Mouse (Mus musculus): Measurements from ENCODE around the gene Gpc3. TPM values are rescaled to one million over a fixed set of nuclear protein-coding genes. Genes with fewer than 3 reads are reported as not detected.
"Not testable (repeated sequence)": the region's sequence is repeated elsewhere in the genome, so short reads cannot be mapped to it uniquely, and the experiment has no call there.

Gpc3 gene
- total RNA-seq, 2 experiments from 2014 or later: 11.3 to 13.9 TPM

- DNase-seq (ENCODE audit: low spot score in 2 of 2): no peak
Observed at GRCm38 (mm10) chrX:52419850-52420249, 193.9 kb downstream of the Gpc3 start.

DNA sequence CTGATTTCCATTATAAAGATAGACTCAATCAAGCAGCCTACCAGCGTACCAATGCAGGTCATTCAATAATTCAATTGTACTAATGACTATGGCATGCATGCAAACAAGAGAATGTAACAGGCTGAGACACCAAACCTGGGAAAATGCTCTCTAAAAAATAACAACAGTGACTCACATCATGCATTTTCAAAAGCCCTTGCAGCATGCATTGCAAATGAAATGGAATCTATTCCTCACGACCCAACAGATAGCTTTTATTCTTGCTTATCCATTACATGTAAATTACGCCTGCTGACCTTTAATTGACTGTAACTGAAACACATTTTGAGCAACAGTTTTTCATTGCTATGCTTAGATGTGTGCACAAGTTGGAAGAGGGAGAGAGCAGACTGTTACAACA lies 200.8 kb downstream of the Gpc3 start:
- no peak for DNase-seq (ENCODE audit: low spot score in 2 of 2)

DNA sequence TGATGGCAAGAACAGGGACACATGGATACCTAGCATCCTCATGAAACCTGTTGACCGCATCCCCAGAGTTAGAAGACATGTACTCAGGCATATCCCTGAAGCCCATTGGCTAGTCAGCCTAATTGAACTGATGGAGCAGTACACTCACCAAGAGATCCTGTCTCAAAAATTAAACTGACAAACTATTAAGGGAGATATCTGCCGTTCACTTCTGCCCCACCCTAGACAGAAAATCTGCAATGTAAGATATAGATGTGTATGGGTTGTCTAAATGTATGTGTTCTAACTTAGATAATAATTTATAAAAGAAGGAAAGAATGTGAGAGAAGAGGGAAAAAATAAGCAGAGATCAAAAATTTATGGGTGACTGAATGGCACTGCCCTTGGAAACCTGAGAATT lies 212.6 kb downstream of the Gpc3 start:
- no peak for DNase-seq (ENCODE audit: low spot score in 2 of 2)

DNA sequence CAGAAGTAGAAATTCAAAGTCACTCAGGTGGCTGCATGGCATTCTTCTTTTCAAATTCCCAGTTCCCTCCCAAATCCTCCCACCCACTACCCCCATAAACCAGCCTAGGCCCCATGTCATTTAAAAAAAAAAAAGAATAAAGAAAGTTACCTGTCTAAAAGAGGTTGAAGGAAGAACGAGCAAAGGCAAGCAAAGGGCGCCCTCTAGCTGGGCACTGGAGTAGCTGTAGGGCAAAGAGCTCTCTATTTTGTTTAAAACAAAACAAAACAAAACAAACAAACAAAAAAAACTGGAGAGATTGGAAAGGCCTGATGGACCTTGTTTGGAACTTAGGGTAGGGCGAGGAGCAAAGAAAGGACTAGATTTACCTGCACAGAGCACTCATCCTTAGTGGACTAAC lies 238.6 kb downstream of the Gpc3 start:
- DNase-seq (ENCODE audit: low spot score in 2 of 2): no peak

DNA sequence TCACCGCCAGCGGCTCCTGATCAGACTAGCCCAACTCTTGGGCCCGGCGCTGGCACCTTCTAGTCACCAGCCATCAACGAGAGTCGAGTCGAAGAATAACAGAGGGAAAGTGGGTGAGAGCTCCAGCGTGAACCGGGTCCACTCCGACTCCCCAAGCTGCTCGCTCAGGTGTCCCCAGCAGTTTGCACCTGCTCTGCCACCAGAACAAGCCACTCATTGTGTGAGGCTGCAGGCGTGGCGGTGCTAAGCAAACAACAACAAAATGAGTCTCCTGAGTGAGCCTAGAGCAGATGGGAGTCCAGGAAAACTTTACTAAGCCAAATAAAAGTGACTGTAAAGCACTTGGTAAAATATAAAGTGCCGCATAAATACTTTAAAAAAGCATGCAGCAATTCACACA lies 239.5 kb downstream of the Gpc3 start:
- DNase-seq (ENCODE audit: low spot score in 2 of 2): no peak

DNA sequence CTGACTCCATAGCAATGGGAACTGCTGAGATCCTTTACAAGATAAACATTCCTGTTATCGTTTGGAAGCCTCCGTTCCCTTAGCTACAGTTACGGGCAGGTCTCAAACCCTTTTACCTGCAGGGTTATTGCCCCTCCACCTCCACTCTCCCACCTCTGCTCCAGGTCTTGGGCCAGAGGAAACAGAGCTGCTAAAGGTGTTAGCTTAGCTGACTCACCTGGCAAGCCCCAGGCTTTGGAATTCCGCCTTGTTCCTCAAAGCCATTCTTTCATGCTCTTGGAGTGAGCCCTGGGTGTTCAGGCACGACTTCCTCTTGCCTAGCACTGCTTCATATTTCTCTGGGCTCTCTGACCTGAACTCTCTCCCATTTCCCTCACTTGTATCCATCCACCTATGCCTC lies 241.3 kb downstream of the Gpc3 start:
- no peak for DNase-seq (ENCODE audit: low spot score in 2 of 2)

- peak in 1 of 2 experiments; percentile 31 for DNase-seq (ENCODE audit: low spot score in 2 of 2)
Observed at GRCm38 (mm10) chrX:52369938-52370758, 243.6 kb downstream of the Gpc3 start.

DNA sequence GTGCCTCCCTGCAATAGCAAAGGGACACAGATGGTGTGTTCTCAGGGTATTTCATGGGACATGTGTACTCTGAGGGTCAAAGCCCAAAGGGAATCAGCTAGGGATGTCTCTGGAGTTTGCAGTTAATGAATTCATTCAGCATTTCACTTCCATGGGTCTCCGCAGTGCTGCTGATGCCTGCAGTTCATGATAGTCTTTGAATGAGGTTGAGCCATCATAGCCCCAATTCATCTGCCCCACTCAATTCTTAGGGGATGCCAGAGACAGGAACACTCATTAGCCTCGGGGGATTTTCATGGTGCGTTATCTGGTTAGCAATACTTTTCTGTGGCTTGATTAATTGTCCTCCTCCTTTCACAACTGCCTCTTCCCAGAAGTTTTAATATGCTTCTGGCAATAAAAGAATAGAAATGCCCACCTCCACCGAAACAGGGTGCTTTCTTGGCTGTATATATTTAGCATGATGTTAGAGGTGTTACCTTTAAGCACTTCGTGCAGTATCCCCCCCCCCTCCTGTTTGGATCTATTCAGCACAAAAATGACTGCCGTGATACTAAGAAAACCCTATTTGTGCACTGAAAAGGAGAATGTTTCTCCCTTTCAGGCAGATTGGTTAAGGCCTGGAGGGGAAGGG lies 244.3 kb downstream of the Gpc3 start:
- no peak for DNase-seq (ENCODE audit: low spot score in 2 of 2)

DNA sequence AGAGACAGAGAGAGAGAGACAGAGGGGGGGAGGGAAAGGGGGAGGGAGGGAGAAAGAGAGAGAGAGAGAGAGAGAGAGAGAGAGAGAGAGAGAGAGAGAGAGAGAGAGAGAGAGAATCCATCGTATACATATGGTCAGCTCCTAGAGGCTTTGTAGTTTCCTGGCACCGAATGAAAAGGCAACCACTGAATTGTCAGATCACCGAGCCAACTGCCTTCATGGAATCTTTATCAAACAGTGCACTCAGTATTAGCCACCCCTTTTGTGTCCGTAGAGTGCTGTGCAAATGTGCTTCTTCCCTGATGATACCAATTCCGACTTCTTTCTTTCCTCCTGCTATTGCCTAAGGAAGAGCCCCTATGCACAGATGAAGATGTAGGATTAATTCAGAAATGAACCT lies 246.9 kb downstream of the Gpc3 start:
- DNase-seq (ENCODE audit: low spot score in 2 of 2): no peak

DNA sequence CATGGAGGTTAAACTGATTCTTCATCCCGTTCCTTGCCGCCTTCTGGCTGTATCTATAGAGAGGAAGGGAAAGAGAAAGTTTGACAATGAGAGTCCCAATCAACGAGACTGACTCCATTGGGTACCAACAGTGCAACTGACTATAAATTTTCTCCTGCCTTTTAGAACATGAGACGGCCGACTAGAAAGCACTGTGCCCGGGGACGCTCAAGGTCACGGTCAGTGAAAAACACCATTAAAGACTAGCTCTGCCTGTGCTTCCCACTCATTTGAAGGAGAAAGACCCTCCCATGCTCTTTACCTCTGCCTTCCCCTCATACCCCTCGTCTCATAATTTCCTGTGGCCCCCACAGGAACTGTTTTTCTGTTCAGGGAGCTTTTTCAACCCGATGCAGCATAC lies 248.0 kb downstream of the Gpc3 start:
- DNase-seq (ENCODE audit: low spot score in 2 of 2): no peak

- DNase-seq (ENCODE audit: low spot score in 2 of 2): no peak
Observed at GRCm38 (mm10) chrX:52362241-52363011, 251.3 kb downstream of the Gpc3 start.

DNA sequence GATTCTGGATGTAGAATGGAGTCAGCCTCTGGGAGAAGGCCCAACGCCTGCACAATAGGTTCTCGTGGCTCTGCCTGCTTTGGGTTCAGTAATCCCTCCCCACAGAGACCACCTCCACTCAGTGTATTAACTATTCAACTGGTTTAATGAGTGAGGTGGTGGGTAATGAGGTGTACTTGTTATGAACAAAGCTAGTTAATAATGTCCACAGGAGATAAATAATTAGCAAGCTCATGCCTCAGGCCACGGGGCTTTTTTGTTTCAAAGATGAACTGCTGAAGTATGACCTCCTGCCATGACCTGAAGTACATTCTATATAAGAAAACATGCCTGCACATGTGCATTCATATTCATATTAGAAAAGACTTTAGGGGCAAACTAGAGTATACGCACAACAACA lies 260.8 kb downstream of the Gpc3 start:
- no peak for DNase-seq (ENCODE audit: low spot score in 2 of 2)

- DNase-seq (ENCODE audit: low spot score in 2 of 2): not testable (repeated sequence)
Observed at GRCm38 (mm10) chrX:52350631-52351030, 263.1 kb downstream of the Gpc3 start.

DNA sequence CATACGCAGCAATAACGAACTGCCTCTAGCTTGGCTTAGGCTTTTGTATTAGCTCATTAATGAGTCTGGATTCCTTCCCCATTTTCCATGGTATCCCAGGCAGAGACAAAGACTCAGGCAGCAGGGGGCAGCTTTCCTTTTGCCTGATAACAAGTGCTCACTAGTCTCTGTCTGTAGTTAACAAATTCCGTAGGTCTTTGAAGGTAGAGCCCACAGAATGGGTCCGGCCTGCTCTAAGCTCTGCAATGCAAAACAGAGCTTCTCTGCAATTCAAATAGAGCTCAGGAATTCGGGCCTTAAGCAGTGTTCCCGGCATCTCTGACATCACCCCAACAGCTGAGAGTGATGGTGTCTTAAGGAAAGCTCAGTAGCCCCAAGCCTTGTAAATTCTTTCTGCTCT lies 265.0 kb downstream of the Gpc3 start:
- DNase-seq (ENCODE audit: low spot score in 2 of 2): no peak

- no peak for DNase-seq (ENCODE audit: low spot score in 2 of 2)
Observed at GRCm38 (mm10) chrX:52344018-52344417, 269.7 kb downstream of the Gpc3 start.

GRCm38 (mm10) chrX:52340251-52340650 lies 273.5 kb downstream of the Gpc3 start:
- DNase-seq (ENCODE audit: low spot score in 2 of 2): no peak

DNA sequence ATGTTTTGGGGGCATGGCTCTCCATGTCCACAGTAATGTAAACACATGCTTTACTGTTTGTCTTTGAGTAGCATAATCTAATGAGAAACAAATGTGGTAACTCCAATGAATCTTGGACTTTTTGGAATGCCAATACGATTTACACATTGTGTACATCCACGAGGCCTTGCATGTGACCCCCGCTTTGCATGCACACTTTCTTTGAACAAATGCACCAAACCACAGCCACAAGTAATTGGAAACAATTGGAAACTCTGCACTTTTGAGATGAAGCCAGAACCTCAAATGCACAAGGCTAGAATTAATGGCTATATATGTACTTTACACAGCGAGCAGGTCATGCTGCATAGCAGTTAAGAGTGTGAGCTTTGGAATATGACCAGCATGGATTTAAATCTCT lies 292.0 kb downstream of the Gpc3 start:
- DNase-seq (ENCODE audit: low spot score in 2 of 2): no peak

DNA sequence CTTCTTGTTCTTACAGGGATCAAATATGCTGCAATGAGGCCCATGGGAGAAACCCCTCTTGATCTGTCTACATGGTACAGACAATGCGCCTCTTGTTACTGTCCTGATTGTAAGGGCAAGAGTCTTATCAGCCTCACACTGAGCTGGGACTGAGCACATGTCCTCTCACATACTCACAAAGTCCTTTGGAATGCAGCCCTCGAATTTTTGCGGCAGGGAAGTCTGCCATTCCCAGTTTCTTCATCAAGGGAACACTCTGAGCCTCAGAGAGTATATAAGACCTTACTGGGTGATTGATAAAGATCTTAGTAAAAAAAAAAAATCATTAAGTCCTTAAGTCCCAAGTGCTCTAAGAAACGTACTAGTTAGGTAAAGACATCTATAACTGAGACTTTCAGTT lies 293.1 kb downstream of the Gpc3 start:
- no peak for DNase-seq (ENCODE audit: low spot score in 2 of 2)

DNA sequence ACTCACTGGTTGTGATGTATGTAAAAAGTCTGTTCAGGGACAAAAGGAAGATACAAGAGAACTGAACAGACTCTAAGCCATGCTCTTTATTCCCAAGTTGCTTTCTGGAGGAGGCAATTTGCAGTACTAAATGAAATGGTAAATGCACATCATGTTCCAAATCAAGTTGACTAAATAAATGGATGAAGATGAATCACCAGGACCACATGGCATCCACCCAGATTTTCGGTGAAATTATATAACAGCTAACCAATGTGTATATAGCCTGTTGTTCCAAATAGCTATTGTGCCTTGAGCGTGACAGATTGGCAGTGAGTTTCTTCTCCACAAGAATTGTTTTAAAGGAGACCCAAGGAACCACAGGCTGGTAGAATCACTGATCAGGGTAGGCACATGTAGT lies 302.8 kb downstream of the Gpc3 start:
- no peak for DNase-seq (ENCODE audit: low spot score in 2 of 2)

DNA sequence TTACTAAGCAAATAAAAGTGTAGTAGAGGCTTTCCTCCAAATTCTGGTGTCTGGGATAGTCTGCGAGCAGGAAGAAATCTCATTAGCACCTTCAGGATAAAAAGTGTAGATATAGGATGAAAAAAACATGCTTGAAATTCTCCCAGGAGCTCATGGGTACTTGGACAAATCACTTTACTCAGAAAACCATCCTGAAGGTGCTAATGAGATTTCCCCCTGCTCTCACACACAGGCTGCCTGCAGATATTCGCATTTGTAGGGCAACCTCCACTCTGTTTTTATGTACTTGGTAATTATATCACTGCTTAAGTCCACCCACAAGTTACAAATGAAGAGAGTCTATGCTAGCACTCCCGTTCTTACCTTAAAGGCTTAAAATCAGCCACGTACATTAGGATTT lies 308.5 kb downstream of the Gpc3 start:
- DNase-seq (ENCODE audit: low spot score in 2 of 2): no peak

DNA sequence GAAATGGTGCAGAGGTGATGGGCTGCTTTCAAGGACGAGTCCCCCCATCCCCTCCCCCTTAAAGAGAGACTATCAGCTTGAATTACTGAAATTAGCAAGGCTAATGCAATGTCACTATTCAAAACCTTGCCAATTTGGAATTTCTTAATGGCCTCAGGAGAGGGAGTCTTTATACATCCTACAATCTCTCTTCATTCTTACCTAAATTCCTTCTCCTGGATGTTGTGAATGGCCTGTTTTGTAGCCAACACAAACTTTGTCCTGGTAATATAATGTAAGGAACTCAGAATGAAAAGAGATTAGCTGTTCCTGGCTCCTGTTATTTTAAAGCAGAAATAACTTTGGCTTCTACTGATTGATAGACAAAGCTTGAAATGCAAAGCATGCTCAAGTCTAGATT lies 325.0 kb downstream of the Gpc3 start:
- no peak for DNase-seq (ENCODE audit: low spot score in 2 of 2)

DNA sequence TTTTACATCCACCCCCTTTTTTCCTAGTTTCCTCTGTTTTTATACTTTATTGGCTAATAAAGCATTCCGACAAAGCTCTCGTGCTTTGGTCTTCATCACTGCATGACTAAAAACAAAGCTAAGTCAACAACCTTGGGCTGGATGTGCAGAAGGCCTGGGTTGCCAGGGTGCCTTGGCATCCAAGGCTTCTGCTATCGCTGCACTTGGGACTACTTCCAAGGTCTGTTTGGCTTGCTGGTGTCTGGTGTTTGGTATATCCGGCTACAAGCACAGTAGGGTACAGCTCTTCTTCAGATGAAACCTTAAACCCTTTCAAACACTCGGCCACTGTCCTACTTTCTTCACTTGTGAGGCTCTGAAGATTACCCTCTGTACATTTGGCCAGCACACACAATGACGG lies 325.8 kb downstream of the Gpc3 start:
- DNase-seq (ENCODE audit: low spot score in 2 of 2): no peak
